Mouse (Mus musculus) 3T3-L1 (cell line): ENCODE results near the gene Gfm2.

Source experiments
- DNase-seq: peaks from one replicate; pipeline ENCODE4 v3.0.0-alpha.2; 2015; ENCODE audit warnings: low read depth, low spot score

Gfm2 gene

GRCm38 (mm10) chr13:97187693-97188092 lies 50.0 kb downstream of the Gfm2 start:
- no peak for DNase-seq

GRCm38 (mm10) chr13:97192649-97193048 lies 54.9 kb downstream of the Gfm2 start:
- DNase-seq, result peak; percentile 30

GRCm38 (mm10) chr13:97193420-97193819 lies 55.7 kb downstream of the Gfm2 start:
- DNase-seq, result peak; percentile 52

GRCm38 (mm10) chr13:97196186-97196924 lies 58.6 kb downstream of the Gfm2 start:
- DNase-seq, result no peak

- no peak for DNase-seq
Observed at GRCm38 (mm10) chr13:97196925-97197218, 59.1 kb downstream of the Gfm2 start.

- peak; percentile 83 for DNase-seq
Observed at GRCm38 (mm10) chr13:97197932-97198562, 60.3 kb downstream of the Gfm2 start, which contains the start of gene Hexb. Hexb (minus strand) TSS chr13:97198357.

GRCm38 (mm10) chr13:97199123-97199522 lies 61.4 kb downstream of the Gfm2 start:
- DNase-seq, result no peak

GRCm38 (mm10) chr13:97201076-97201475 lies 63.3 kb downstream of the Gfm2 start:
- no peak for DNase-seq

GRCm38 (mm10) chr13:97201896-97202295 lies 64.2 kb downstream of the Gfm2 start:
- DNase-seq, result no peak

GRCm38 (mm10) chr13:97205052-97205701 lies 67.4 kb downstream of the Gfm2 start:
- DNase-seq, result peak; percentile 90

GRCm38 (mm10) chr13:97206046-97206445 lies 68.3 kb downstream of the Gfm2 start:
- DNase-seq, result no peak

GRCm38 (mm10) chr13:97207472-97208111 lies 69.9 kb downstream of the Gfm2 start:
- DNase-seq, result no peak

- no peak for DNase-seq
Observed at GRCm38 (mm10) chr13:97208112-97208478, 70.4 kb downstream of the Gfm2 start.

- DNase-seq, result no peak
Observed at GRCm38 (mm10) chr13:97208500-97209010, 70.8 kb downstream of the Gfm2 start.

- no peak for DNase-seq
Observed at GRCm38 (mm10) chr13:97214583-97215268, 77.0 kb downstream of the Gfm2 start.

- no peak for DNase-seq
Observed at GRCm38 (mm10) chr13:97215563-97215962, 77.8 kb downstream of the Gfm2 start.

- DNase-seq, result no peak
Observed at GRCm38 (mm10) chr13:97216196-97216595, 78.5 kb downstream of the Gfm2 start.

- no peak for DNase-seq
Observed at GRCm38 (mm10) chr13:97220022-97220421, 82.3 kb downstream of the Gfm2 start.

- no peak for DNase-seq
Observed at GRCm38 (mm10) chr13:97223856-97224255, 86.1 kb downstream of the Gfm2 start.

GRCm38 (mm10) chr13:97224341-97224982 lies 86.7 kb downstream of the Gfm2 start:
- DNase-seq, result no peak

- no peak for DNase-seq
Observed at GRCm38 (mm10) chr13:97225130-97225529, 87.4 kb downstream of the Gfm2 start.
